Mouse (Mus musculus) hindbrain, embryonic 14.5 days (tissue): ENCODE results near the gene Scaper. TPM values are rescaled to one million over a fixed set of nuclear protein-coding genes. Genes with fewer than 3 reads are reported as not detected.

Experiments used
- ATAC-seq: fragments of 200-750 bp; cut with Nextera tagmentation; 2 replicates; pipeline ENCODE4 v1.8.0; 2017; ENCODE audit warnings: moderate number of reproducible peaks, mild to moderate bottlenecking, moderate TSS enrichment, moderate library complexity; ENCODE audit not compliant: low FRiP score
- DNase-seq: peaks from one replicate; pipeline ENCODE4 v3.0.0-alpha.2; 2015; ENCODE audit warnings: low spot score
- H3K27ac ChIP-seq: fragments of 300-500 bp; sonication (generic); 2 replicates; pipeline ENCODE4 v1.5.1; 2014; ENCODE audit warnings: mild to moderate bottlenecking, moderate library complexity
- H3K27me3 ChIP-seq: fragments of 300-500 bp; sonication (generic); 2 replicates; pipeline ENCODE4 v1.6.1; 2014; ENCODE audit warnings: mild to moderate bottlenecking, low read length, mixed read lengths; ENCODE audit not compliant: control insufficient read depth, insufficient read depth
- H3K36me3 ChIP-seq: fragments of 300-500 bp; sonication (generic); replicated peaks from 2 replicates; pipeline ENCODE4 v1.6.1; 2014; ENCODE audit not compliant: control insufficient read depth, insufficient read depth
- H3K4me1 ChIP-seq: fragments of 300-500 bp; sonication (generic); replicated peaks from 2 replicates; pipeline ENCODE4 v1.6.1; 2014; ENCODE audit warnings: antibody characterized with exemption, low read length, mixed read lengths; ENCODE audit not compliant: control insufficient read depth, insufficient read depth
- H3K4me2 ChIP-seq: fragments of 300-500 bp; sonication (generic); replicated peaks from 2 replicates; pipeline ENCODE4 v1.6.1; 2014; ENCODE audit warnings: mild to moderate bottlenecking, moderate library complexity
- H3K4me3 ChIP-seq: fragments of 300-500 bp; sonication (generic); replicated peaks from 2 replicates; pipeline ENCODE4 v1.5.1; 2014; ENCODE audit warnings: mild to moderate bottlenecking, low read length
- H3K9ac ChIP-seq: fragments of 300-500 bp; sonication (generic); 2 replicates; pipeline ENCODE4 v1.6.1; 2014
- H3K9me3 ChIP-seq: fragments of 300-500 bp; sonication (generic); 2 replicates; pipeline ENCODE4 v1.6.1; 2016; ENCODE audit warnings: low read length; ENCODE audit not compliant: control insufficient read depth
- WGBS: fragments of 180-500 bp; shearing (Covaris S2); extraction: QIAGEN DNeasy Blood & Tissue Kit; methylation state at CpG from one replicate; pipeline ENCODE4 v1.1.7; 2014; 5-methylcytosine and 5-hydroxymethylcytosine counted together
- polyA plus RNA-seq: library from polyadenylated mRNA; unstranded; fragments of >200 nt; fragmentation: Nextera tagmentation; extraction: Ambion mirVana; gene quantifications from 2 replicates; pipeline ENCODE4 v1.2.1, GENCODE M21; 2014

Gene Scaper
- polyA plus RNA-seq, 1 experiment from 2014 or later, result 43.5 TPM

GRCm38 (mm10) chr9:55902964-55903363 lies 35.0 kb downstream of the Scaper start:
- Histone ChIP-seq H3K36me3 (no peaks in the 10 kb centered on the region; the same call in 1 of the 2 replicates), H3K27me3 (no peaks in the 10 kb centered on the region), H3K27ac (peak overlapping the region; percentile 20; the same call in 1 of the 2 replicates), H3K4me1 (peaks cover 6% of the 10 kb centered on the region; the same call in 1 of the 2 replicates), H3K4me2 (no peak overlapping the region), H3K9me3 (no peaks in the 10 kb centered on the region), H3K9ac (no peak overlapping the region), H3K4me3 (no peak overlapping the region)
- WGBS, result 71% methylated on average over 2 of the region's 2 CpGs
- ATAC-seq, result no peak
- DNase-seq, result no peak

GRCm38 (mm10) chr9:55901588-55901987 lies 36.3 kb downstream of the Scaper start:
- 79% methylated on average over 3 of the region's 3 CpGs for WGBS
- Histone ChIP-seq H3K4me2 (no peak overlapping the region), H3K27me3 (no peaks in the 10 kb centered on the region), H3K4me1 (peaks cover 6% of the 10 kb centered on the region; the same call in 1 of the 2 replicates), H3K9me3 (no peaks in the 10 kb centered on the region), H3K27ac (no peak overlapping the region), H3K36me3 (no peaks in the 10 kb centered on the region; the same call in 1 of the 2 replicates), H3K9ac (no peak overlapping the region), H3K4me3 (no peak overlapping the region)
- no peak for ATAC-seq
- no peak for DNase-seq

GRCm38 (mm10) chr9:55900531-55900930 lies 37.4 kb downstream of the Scaper start:
- Histone ChIP-seq H3K4me2 (no peak overlapping the region), H3K4me3 (no peak overlapping the region), H3K9me3 (no peaks in the 10 kb centered on the region), H3K4me1 (peaks cover 6% of the 10 kb centered on the region; the same call in 1 of the 2 replicates), H3K9ac (no peak overlapping the region), H3K27ac (no peak overlapping the region), H3K27me3 (no peaks in the 10 kb centered on the region), H3K36me3 (no peaks in the 10 kb centered on the region)
- ATAC-seq (no peak), DNase-seq (no peak)
- 46% methylated on average over 3 of the region's 4 CpGs for WGBS

GRCm38 (mm10) chr9:55878066-55878465 lies 59.9 kb downstream of the Scaper start:
- no peaks in the 10 kb centered on the region for H3K9me3 ChIP-seq
- no peak overlapping the region for H3K4me3 ChIP-seq
- DNase-seq (no peak), ATAC-seq (no peak)
- no peaks in the 10 kb centered on the region for H3K27me3 ChIP-seq
- 86% methylated on average over 1 of the region's 1 CpGs for WGBS
- H3K4me1 ChIP-seq, result no peaks in the 10 kb centered on the region
- H3K4me2 ChIP-seq, result no peak overlapping the region
- H3K36me3 ChIP-seq, result peaks cover 4% of the 10 kb centered on the region
- no peak overlapping the region for H3K9ac ChIP-seq
- no peak overlapping the region for H3K27ac ChIP-seq

GRCm38 (mm10) chr9:55789442-55789841 lies 148.5 kb downstream of the Scaper start:
- Histone ChIP-seq H3K4me1 (no peaks in the 10 kb centered on the region), H3K4me3 (no peak overlapping the region)
- WGBS, result 81% methylated on average over 8 of the region's 8 CpGs

GRCm38 (mm10) chr9:55712016-55712415 lies 225.9 kb downstream of the Scaper start:
- no peak overlapping the region for H3K9ac ChIP-seq
- WGBS, result 84% methylated on average over 4 of the region's 4 CpGs
- H3K36me3 ChIP-seq, result no peaks in the 10 kb centered on the region
- no peaks in the 10 kb centered on the region for H3K9me3 ChIP-seq
- DNase-seq (no peak), ATAC-seq (no peak)
- no peak overlapping the region for H3K4me2 ChIP-seq
- H3K4me1 ChIP-seq, result no peaks in the 10 kb centered on the region
- H3K27me3 ChIP-seq, result no peaks in the 10 kb centered on the region
- no peak overlapping the region for H3K27ac ChIP-seq
- H3K4me3 ChIP-seq, result no peak overlapping the region

More at GRCm38 (mm10) chr9:55789442-55789841, 148.5 kb downstream of the Scaper start:
- Histone ChIP-seq H3K27me3 (no peaks in the 10 kb centered on the region), H3K9ac (no peak overlapping the region), H3K27ac (no peak overlapping the region), H3K9me3 (peaks cover 6% of the 10 kb centered on the region; the same call in 1 of the 2 replicates), H3K4me2 (no peak overlapping the region), H3K36me3 (no peaks in the 10 kb centered on the region)
- DNase-seq, result no peak
- no peak for ATAC-seq

- no peaks in the 10 kb centered on the region for H3K9me3 ChIP-seq
- 85% methylated on average over 5 of the region's 5 CpGs for WGBS
- H3K36me3 ChIP-seq, result no peaks in the 10 kb centered on the region
- H3K27me3 ChIP-seq, result no peaks in the 10 kb centered on the region
- no peaks in the 10 kb centered on the region for H3K4me1 ChIP-seq
- H3K4me2 ChIP-seq, result no peak overlapping the region
- DNase-seq, result no peak
- no peak overlapping the region for H3K4me3 ChIP-seq
- no peak overlapping the region for H3K27ac ChIP-seq
- H3K9ac ChIP-seq, result no peak overlapping the region
- ATAC-seq, result no peak
These were observed 227.4 kb downstream of the Scaper start for GRCm38 (mm10) chr9:55710553-55710952.

- Histone ChIP-seq H3K4me1 (no peaks in the 10 kb centered on the region), H3K36me3 (no peaks in the 10 kb centered on the region), H3K4me3 (no peak overlapping the region), H3K9ac (no peak overlapping the region), H3K27me3 (no peaks in the 10 kb centered on the region), H3K4me2 (no peak overlapping the region), H3K9me3 (no peaks in the 10 kb centered on the region), H3K27ac (no peak overlapping the region)
- 65% methylated on average over 3 of the region's 3 CpGs for WGBS
- DNase-seq, result no peak
- no peak for ATAC-seq
These were observed 231.3 kb downstream of the Scaper start for GRCm38 (mm10) chr9:55706603-55707002.

- H3K27me3 ChIP-seq, result no peaks in the 10 kb centered on the region
- no peak overlapping the region for H3K27ac ChIP-seq
- ATAC-seq (peak; percentile 57; the same call in 1 of the 2 replicates), DNase-seq (peak; percentile 24)
- no peak overlapping the region for H3K9ac ChIP-seq
- H3K36me3 ChIP-seq, result no peaks in the 10 kb centered on the region
- no peaks in the 10 kb centered on the region for H3K9me3 ChIP-seq
- no peak overlapping the region for H3K4me3 ChIP-seq
- no peaks in the 10 kb centered on the region for H3K4me1 ChIP-seq
- H3K4me2 ChIP-seq, result no peak overlapping the region
- 28% methylated on average over 1 of the region's 1 CpGs for WGBS
These were observed 242.6 kb downstream of the Scaper start for GRCm38 (mm10) chr9:55695307-55695706.

GRCm38 (mm10) chr9:55677099-55677498 lies 260.8 kb downstream of the Scaper start:
- ATAC-seq, result no peak
- no peaks in the 10 kb centered on the region for H3K27me3 ChIP-seq
- H3K9me3 ChIP-seq, result no peaks in the 10 kb centered on the region
- H3K4me1 ChIP-seq, result no peaks in the 10 kb centered on the region
- no peaks in the 10 kb centered on the region for H3K36me3 ChIP-seq
- H3K9ac ChIP-seq, result no peak overlapping the region
- no peak overlapping the region for H3K4me2 ChIP-seq
- DNase-seq, result no peak
- H3K4me3 ChIP-seq, result no peak overlapping the region
- H3K27ac ChIP-seq, result no peak overlapping the region
